Mouse (Mus musculus) heart, embryonic 12.5 days (tissue): ENCODE results near the gene Map3k6. TPM values are rescaled to one million over a fixed set of nuclear protein-coding genes. Genes with fewer than 3 reads are reported as not detected.
A peak's percentile ranks its signal among the peaks of the same experiment; 100 is the strongest.

Source experiments
- ATAC-seq: fragments of 200-750 bp; cut with Nextera tagmentation; 2 replicates; pipeline ENCODE4 v1.8.0; 2017; ENCODE audit warnings: moderate TSS enrichment, moderate library complexity; ENCODE audit not compliant: insufficient number of reproducible peaks, low FRiP score
- H3K27ac ChIP-seq: fragments of 300-500 bp; sonication (generic); 2 replicates; pipeline ENCODE4 v1.5.1; 2016; ENCODE audit warnings: mild to moderate bottlenecking, moderate library complexity; ENCODE audit not compliant: poor library complexity, severe bottlenecking
- H3K27me3 ChIP-seq: fragments of 300-500 bp; sonication (generic); replicated peaks from 2 replicates; pipeline ENCODE4 v1.6.1; 2016; ENCODE audit warnings: mild to moderate bottlenecking, moderate library complexity
- H3K36me3 ChIP-seq: fragments of 300-500 bp; sonication (generic); 2 replicates; pipeline ENCODE4 v1.6.1; 2016; ENCODE audit warnings: mild to moderate bottlenecking, moderate library complexity
- H3K4me1 ChIP-seq: fragments of 300-500 bp; sonication (generic); replicated peaks from 2 replicates; pipeline ENCODE4 v1.6.1; 2016; ENCODE audit warnings: mild to moderate bottlenecking
- H3K4me2 ChIP-seq: fragments of 300-500 bp; sonication (generic); 2 replicates; pipeline ENCODE4 v1.6.1; 2016; ENCODE audit warnings: mild to moderate bottlenecking, moderate library complexity
- H3K4me3 ChIP-seq: fragments of 300-500 bp; sonication (generic); 2 replicates; pipeline ENCODE4 v1.5.1; 2016; ENCODE audit warnings: mild to moderate bottlenecking
- H3K9ac ChIP-seq: fragments of 300-500 bp; sonication (generic); 2 replicates; pipeline ENCODE4 v1.6.1; 2016; ENCODE audit warnings: mild to moderate bottlenecking, moderate library complexity
- H3K9me3 ChIP-seq: fragments of 300-500 bp; sonication (generic); replicated peaks from 2 replicates; pipeline ENCODE4 v1.6.1; 2016; ENCODE audit warnings: mild to moderate bottlenecking, moderate library complexity
- WGBS: fragments of 180-500 bp; shearing (Covaris S2); methylation state at CpG from one replicate; pipeline ENCODE4 v1.1.7; 2016; 5-methylcytosine and 5-hydroxymethylcytosine counted together
- polyA plus RNA-seq: library from polyadenylated mRNA; unstranded; fragments of >200 nt; fragmentation: Nextera tagmentation; extraction: Ambion mirVana; gene quantifications from 2 replicates; pipeline ENCODE4 v1.2.1, GENCODE M21; 2016

The Map3k6 gene
- polyA plus RNA-seq, 1 experiment from 2014 or later, result 3.2 TPM

GRCm38 (mm10) chr4:133282656-133283055 lies 42.0 kb downstream of the Map3k6 start:
- no peak for ATAC-seq
- Histone ChIP-seq H3K27me3 (no peaks in the 10 kb centered on the region), H3K9ac (no peak overlapping the region), H3K4me2 (peak overlapping the region; percentile 32; the same call in 1 of the 2 replicates), H3K4me1 (peaks cover 43% of the 10 kb centered on the region), H3K4me3 (no peak overlapping the region), H3K27ac (peak overlapping the region; percentile 77), H3K9me3 (no peaks in the 10 kb centered on the region), H3K36me3 (no peaks in the 10 kb centered on the region)
- 18% methylated on average over 4 of the region's 4 CpGs for WGBS

- Histone ChIP-seq H3K36me3 (no peaks in the 10 kb centered on the region), H3K27me3 (no peaks in the 10 kb centered on the region), H3K9ac (no peak overlapping the region), H3K4me2 (no peak overlapping the region), H3K27ac (peak overlapping the region; percentile 58), H3K4me3 (no peak overlapping the region), H3K4me1 (peaks cover 36% of the 10 kb centered on the region), H3K9me3 (no peaks in the 10 kb centered on the region)
- peak; percentile 81 for ATAC-seq
- WGBS, result 58% methylated on average over 3 of the region's 3 CpGs
Measured at GRCm38 (mm10) chr4:133285299-133285698, 44.7 kb downstream of the Map3k6 start.

GRCm38 (mm10) chr4:133285950-133286349 lies 45.3 kb downstream of the Map3k6 start:
- 21% methylated on average over 5 of the region's 5 CpGs for WGBS
- peak; percentile 90 for ATAC-seq
- H3K4me1 ChIP-seq, result peaks cover 34% of the 10 kb centered on the region
- no peak overlapping the region for H3K4me3 ChIP-seq
- no peaks in the 10 kb centered on the region for H3K36me3 ChIP-seq
- H3K9ac ChIP-seq, result no peak overlapping the region
- H3K27ac ChIP-seq, result peak overlapping the region; percentile 58; the same call in 1 of the 2 replicates
- no peaks in the 10 kb centered on the region for H3K27me3 ChIP-seq
- no peaks in the 10 kb centered on the region for H3K9me3 ChIP-seq
- no peak overlapping the region for H3K4me2 ChIP-seq

- peak overlapping the region; percentile 26; the same call in 1 of the 2 replicates for H3K27ac ChIP-seq
- no peak overlapping the region for H3K4me3 ChIP-seq
- no peak for ATAC-seq
- peaks cover 28% of the 10 kb centered on the region for H3K4me1 ChIP-seq
- 74% methylated on average over 4 of the region's 4 CpGs for WGBS
- H3K36me3 ChIP-seq, result no peaks in the 10 kb centered on the region
- no peaks in the 10 kb centered on the region for H3K27me3 ChIP-seq
- H3K9me3 ChIP-seq, result no peaks in the 10 kb centered on the region
- H3K9ac ChIP-seq, result no peak overlapping the region
- H3K4me2 ChIP-seq, result no peak overlapping the region
Measured at GRCm38 (mm10) chr4:133286476-133287077, 46.0 kb downstream of the Map3k6 start.

GRCm38 (mm10) chr4:133291255-133291654 lies 50.6 kb downstream of the Map3k6 start:
- no peak overlapping the region for H3K27ac ChIP-seq
- no peak overlapping the region for H3K4me3 ChIP-seq
- peaks cover 33% of the 10 kb centered on the region for H3K36me3 ChIP-seq
- no peaks in the 10 kb centered on the region for H3K9me3 ChIP-seq
- H3K9ac ChIP-seq, result no peak overlapping the region
- peaks cover 25% of the 10 kb centered on the region for H3K4me1 ChIP-seq
- 0 out of 2 replicates have a peak, but pooled peaks cover 11% of the 10 kb centered on the region for H3K27me3 ChIP-seq
- no peak overlapping the region for H3K4me2 ChIP-seq
- 74% methylated on average over 1 of the region's 1 CpGs for WGBS
- no peak for ATAC-seq

GRCm38 (mm10) chr4:133292405-133292804 lies 51.8 kb downstream of the Map3k6 start:
- H3K27ac ChIP-seq, result no peak overlapping the region
- H3K9me3 ChIP-seq, result no peaks in the 10 kb centered on the region
- H3K36me3 ChIP-seq, result peaks cover 41% of the 10 kb centered on the region
- H3K4me3 ChIP-seq, result no peak overlapping the region
- peaks cover 32% of the 10 kb centered on the region for H3K4me1 ChIP-seq
- no peak overlapping the region for H3K9ac ChIP-seq
- 0 out of 2 replicates have a peak, but pooled peaks cover 11% of the 10 kb centered on the region for H3K27me3 ChIP-seq
- 85% methylated on average over 4 of the region's 4 CpGs for WGBS
- ATAC-seq, result no peak
- no peak overlapping the region for H3K4me2 ChIP-seq

- H3K4me1 ChIP-seq, result peaks cover 38% of the 10 kb centered on the region
- peak overlapping the region; percentile 51 for H3K9ac ChIP-seq
- no peak overlapping the region for H3K4me2 ChIP-seq
- 0 out of 2 replicates have a peak, but pooled peaks have one; percentile 15 for ATAC-seq
- H3K36me3 ChIP-seq, result peaks cover 41% of the 10 kb centered on the region
- H3K27ac ChIP-seq, result no peak overlapping the region
- no peak overlapping the region for H3K4me3 ChIP-seq
- H3K27me3 ChIP-seq, result 0 out of 2 replicates have a peak, but pooled peaks cover 11% of the 10 kb centered on the region
- 33% methylated on average over 23 of the region's 24 CpGs for WGBS
- no peaks in the 10 kb centered on the region for H3K9me3 ChIP-seq
Measured at GRCm38 (mm10) chr4:133292901-133293843, 52.6 kb downstream of the Map3k6 start.

GRCm38 (mm10) chr4:133294084-133294483 lies 53.5 kb downstream of the Map3k6 start:
- ATAC-seq, result no peak
- no peak overlapping the region for H3K4me2 ChIP-seq
- H3K4me1 ChIP-seq, result peaks cover 39% of the 10 kb centered on the region
- no peak overlapping the region for H3K9ac ChIP-seq
- H3K4me3 ChIP-seq, result no peak overlapping the region
- peaks cover 41% of the 10 kb centered on the region for H3K36me3 ChIP-seq
- no peak overlapping the region for H3K27ac ChIP-seq
- no peaks in the 10 kb centered on the region for H3K9me3 ChIP-seq
- WGBS, result 42% methylated on average over 11 of the region's 11 CpGs
- H3K27me3 ChIP-seq, result 0 out of 2 replicates have a peak, but pooled peaks cover 11% of the 10 kb centered on the region

GRCm38 (mm10) chr4:133297360-133297759 lies 56.7 kb downstream of the Map3k6 start:
- H3K27ac ChIP-seq, result no peak overlapping the region

GRCm38 (mm10) chr4:133297801-133298238 lies 57.2 kb downstream of the Map3k6 start:
- Histone ChIP-seq H3K36me3 (peaks cover 62% of the 10 kb centered on the region), H3K9me3 (no peaks in the 10 kb centered on the region), H3K4me1 (peaks cover 38% of the 10 kb centered on the region), H3K4me3 (no peak overlapping the region), H3K27ac (0 out of 2 replicates have a peak overlapping the region, but pooled peaks have one; percentile 0), H3K27me3 (0 out of 2 replicates have a peak, but pooled peaks cover 11% of the 10 kb centered on the region), H3K4me2 (no peak overlapping the region), H3K9ac (no peak overlapping the region)
- WGBS, result 1% methylated on average over 5 of the region's 5 CpGs
- ATAC-seq, result peak; percentile 72; the same call in 1 of the 2 replicates

More at GRCm38 (mm10) chr4:133297360-133297759, 56.7 kb downstream of the Map3k6 start:
- Histone ChIP-seq H3K9ac (no peak overlapping the region), H3K4me3 (no peak overlapping the region), H3K27me3 (0 out of 2 replicates have a peak, but pooled peaks cover 11% of the 10 kb centered on the region), H3K9me3 (no peaks in the 10 kb centered on the region), H3K36me3 (peaks cover 62% of the 10 kb centered on the region), H3K4me1 (peaks cover 43% of the 10 kb centered on the region), H3K4me2 (no peak overlapping the region)
- 52% methylated on average over 10 of the region's 10 CpGs for WGBS
- no peak; the same call in 1 of the 2 replicates for ATAC-seq
